Mouse (Mus musculus): ENCODE measurements around the gene Egfr.

DNA sequence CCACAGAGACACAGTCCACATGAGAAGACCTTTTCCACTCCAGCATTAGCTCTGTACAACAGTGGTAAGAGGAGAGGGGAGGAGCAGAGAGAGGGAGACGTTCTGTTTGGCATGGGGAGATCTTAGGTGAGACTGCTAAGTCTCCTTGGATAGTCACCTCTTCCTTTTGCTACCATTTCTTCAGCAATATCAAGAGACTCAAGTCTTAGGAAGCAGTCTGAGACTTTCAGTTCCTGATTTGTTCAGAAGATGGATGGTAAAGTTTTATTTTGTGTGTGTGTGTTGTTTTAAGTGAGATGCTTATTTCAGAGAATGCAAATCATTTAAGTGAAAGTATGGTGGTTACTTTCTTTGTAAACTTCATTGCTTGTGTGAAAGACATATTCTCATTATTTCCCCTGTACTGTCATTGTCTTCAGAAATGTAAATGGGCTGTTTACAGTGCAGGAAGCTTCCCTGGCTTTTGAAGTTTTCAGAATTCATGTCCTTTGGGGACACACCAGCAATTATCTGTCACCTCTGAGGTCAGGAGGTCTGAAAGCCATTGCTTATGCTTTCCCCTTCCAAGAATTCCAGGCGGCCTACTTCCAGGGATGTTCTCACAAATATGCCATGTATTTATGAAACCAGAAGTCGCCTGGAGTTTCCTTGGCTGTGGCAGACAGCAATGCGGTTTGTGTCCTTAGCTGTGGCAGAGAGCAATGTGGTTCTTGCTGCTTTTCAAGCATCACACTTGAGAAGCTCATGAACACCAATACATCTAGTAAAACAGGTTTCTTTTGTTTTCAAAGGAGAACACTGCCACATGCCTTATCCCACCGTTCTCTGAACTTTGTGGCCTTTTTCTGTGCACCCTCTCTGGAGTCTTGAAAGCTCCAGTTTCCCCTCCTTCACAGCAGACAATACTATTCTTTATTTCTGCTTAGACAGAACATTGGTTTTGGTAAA, 40.9 kb downstream of the Egfr start:
- TF ChIP-seq CTCF (IDR thresholded peaks at IDR 0.05; ENCODE audit: insufficient read depth, low read depth, low read length) (no peak), POLR2A (IDR thresholded peaks at IDR 0.05; ENCODE audit: insufficient read depth, low read depth, low read length) (no peak)

All from olfactory bulb, adult 2 months (tissue).